Mouse (Mus musculus): ENCODE results near the gene Ugt1a2.
"Not testable (repeated sequence)": the region's sequence is repeated elsewhere in the genome, so short reads cannot be mapped to it uniquely, and the experiment has no call there.

Gene Ugt1a2

GRCm38 (mm10) chr1:88217576-88217975 is 17.2 kb downstream of the Ugt1a2 start:
- in situ Hi-C loops (cut with MboI, MseI) = no loop called here

- in situ Hi-C loops (cut with MboI, MseI) = no loop called here
These were observed 17.6 kb downstream of the Ugt1a2 start for GRCm38 (mm10) chr1:88218051-88218450.

GRCm38 (mm10) chr1:88218591-88218990 is 18.2 kb downstream of the Ugt1a2 start:
- in situ Hi-C loops (cut with MboI, MseI) = no loop called here

DNA sequence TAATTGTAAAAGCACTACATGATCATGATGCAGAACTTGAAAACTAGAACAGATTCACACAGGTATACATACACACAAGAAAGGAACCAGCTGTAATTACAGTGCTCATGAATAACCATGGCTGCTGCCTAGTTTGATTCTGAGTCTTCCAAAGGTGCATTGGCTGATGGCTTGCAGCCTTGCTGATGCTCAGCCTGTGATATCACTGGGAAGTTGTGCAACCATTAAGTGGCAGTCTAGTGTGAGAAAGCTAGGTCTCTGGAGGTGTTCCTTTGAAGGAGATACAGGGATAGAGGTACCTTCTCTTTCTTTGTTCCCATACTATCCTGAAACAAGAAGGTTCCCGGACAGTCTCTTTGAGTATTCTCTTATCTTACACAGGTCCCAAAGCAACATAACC is 18.7 kb downstream of the Ugt1a2 start:
- in situ Hi-C loops (cut with MboI, MseI) = no loop called here

- in situ Hi-C loops (cut with MboI, MseI) = no loop called here
These were observed 19.9 kb downstream of the Ugt1a2 start for GRCm38 (mm10) chr1:88220336-88220735.

DNA sequence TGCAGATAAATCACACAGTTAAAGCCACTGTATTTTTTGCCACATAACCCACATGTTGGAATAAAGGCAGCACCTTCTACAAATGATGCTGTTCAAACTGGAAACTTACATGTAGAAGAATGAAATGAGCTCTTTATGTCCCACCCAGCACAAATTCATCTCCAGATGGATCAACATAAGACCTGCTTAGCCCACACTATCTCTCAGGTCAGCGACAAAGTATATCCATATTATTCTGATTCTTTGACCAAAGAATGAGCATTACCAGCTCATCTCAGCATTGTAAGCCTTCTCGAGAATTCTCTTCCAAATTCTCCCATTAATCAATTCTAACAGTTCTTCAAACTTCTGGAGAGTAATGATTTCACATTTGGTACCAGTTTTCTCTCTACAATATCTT is 21.8 kb downstream of the Ugt1a2 start:
- in situ Hi-C loops (cut with MboI, MseI) = no loop called here

- in situ Hi-C loops (cut with MboI, MseI) = not testable (repeated sequence)
These were observed 22.7 kb downstream of the Ugt1a2 start for GRCm38 (mm10) chr1:88223011-88223515.

- in situ Hi-C loops (cut with MboI, MseI) = no loop called here
These were observed 23.2 kb downstream of the Ugt1a2 start for GRCm38 (mm10) chr1:88223591-88223990.

GRCm38 (mm10) chr1:88224029-88224776 is 23.8 kb downstream of the Ugt1a2 start:
- in situ Hi-C loops (cut with MboI, MseI) = no loop called here

DNA sequence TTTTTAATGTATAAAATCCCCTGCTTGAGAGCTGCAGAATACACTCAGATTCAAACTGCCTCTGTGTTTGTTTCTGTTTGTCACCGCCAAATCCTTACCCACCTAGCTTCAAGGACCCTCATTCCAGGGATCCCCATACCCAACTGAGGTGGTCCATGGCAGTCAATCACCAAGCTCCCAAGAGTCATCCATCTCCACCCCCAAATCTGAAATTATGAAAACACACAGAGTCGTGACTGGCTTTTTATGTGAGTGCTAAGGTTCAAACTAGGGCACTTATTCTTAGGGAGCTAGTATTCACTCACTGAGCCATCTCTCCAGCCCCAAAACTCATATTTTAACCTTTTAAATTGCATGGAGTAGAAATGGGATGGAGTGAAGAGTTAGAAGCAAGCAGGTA is 24.9 kb downstream of the Ugt1a2 start:
- in situ Hi-C loops (cut with MboI, MseI) = not testable (repeated sequence)

DNA sequence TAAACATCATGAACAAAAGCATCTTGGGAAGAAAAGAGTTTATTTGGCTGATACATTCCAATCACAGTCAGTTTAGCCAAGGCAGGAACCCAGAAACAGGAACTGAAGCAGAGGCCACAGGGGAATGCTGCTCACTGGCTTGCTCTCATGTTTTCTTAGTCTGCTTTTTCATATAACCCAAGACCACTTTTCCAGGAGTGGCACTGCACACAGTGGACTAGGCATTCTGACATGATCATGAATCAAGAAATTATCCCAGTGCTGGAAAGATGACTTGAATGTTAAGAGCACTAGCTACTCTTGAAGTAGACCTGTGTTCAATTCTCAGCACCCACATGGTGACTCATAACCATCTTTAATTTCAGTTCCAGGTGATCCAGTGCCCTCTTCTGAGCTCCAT is 25.3 kb downstream of the Ugt1a2 start:
- in situ Hi-C loops (cut with MboI, MseI) = no loop called here

DNA sequence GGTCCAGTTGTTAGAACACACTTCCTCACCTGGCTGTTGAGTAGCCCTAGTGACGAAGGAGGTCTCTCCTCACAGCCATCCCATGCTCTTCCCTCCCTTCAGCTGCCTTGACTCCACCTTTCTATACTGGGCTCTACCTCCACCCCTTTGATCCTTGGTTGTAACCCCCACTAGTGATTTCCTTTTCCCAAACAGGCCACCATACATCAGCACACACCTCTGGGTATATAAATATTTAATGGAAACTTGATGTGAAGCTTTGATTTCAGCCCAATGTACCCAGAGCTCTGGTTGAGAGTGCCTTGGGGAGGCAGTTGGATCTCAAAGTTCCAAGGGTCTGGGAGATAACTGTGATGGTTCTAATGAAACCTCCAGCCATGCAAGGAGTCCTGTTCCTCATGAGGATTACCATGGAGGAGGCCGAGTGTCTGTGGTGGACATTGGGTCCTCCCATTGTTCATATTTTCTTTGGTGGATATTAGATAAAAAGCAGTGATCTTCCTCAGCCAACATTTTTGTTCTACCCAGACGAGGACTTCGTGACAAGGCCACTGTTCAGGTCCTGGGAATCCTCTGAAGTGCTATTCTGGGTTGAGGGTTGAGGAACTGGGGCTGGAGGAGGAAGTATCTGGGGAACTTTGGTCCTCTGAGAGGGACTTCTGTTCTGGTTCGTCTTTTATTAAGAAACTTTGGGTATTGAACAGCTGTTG is 26.4 kb downstream of the Ugt1a2 start, which contains the start of gene Mroh2a:
TSS of gene Mroh2a (plus strand) at position 317 of the 710 bp plus-strand sequence.
- in situ Hi-C loops (cut with MboI, MseI) = no loop called here

GRCm38 (mm10) chr1:88227482-88227881 is 27.1 kb downstream of the Ugt1a2 start:
- in situ Hi-C loops (cut with MboI, MseI) = no loop called here

- in situ Hi-C loops (cut with MboI, MseI) = no loop called here
These were observed 27.7 kb downstream of the Ugt1a2 start for GRCm38 (mm10) chr1:88228121-88228520.

- in situ Hi-C loops (cut with MboI, MseI) = no loop called here
These were observed 29.2 kb downstream of the Ugt1a2 start for GRCm38 (mm10) chr1:88229566-88229965.

DNA sequence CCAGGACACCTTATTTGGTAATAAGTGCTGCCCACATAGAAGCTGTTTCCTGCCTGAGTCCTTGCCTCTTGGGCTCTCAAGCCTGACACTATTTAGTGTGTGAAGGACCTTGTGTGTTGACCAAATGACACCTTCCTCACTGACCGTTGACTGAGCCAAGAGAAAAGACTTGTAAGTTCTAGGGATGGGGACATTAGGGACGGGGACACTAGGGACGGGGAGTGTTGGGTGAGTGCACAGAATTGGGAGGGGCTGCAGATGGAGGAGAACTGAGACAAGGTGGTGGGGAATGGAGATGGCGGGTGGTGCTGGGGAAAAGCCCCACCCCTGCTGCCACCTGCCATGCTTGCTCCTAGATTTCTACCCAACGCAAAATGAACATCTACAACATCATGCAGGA is 29.6 kb downstream of the Ugt1a2 start:
- in situ Hi-C loops (cut with MboI, MseI) = no loop called here

- in situ Hi-C loops (cut with MboI, MseI) = no loop called here
These were observed 30.0 kb downstream of the Ugt1a2 start for GRCm38 (mm10) chr1:88230421-88230820.

DNA sequence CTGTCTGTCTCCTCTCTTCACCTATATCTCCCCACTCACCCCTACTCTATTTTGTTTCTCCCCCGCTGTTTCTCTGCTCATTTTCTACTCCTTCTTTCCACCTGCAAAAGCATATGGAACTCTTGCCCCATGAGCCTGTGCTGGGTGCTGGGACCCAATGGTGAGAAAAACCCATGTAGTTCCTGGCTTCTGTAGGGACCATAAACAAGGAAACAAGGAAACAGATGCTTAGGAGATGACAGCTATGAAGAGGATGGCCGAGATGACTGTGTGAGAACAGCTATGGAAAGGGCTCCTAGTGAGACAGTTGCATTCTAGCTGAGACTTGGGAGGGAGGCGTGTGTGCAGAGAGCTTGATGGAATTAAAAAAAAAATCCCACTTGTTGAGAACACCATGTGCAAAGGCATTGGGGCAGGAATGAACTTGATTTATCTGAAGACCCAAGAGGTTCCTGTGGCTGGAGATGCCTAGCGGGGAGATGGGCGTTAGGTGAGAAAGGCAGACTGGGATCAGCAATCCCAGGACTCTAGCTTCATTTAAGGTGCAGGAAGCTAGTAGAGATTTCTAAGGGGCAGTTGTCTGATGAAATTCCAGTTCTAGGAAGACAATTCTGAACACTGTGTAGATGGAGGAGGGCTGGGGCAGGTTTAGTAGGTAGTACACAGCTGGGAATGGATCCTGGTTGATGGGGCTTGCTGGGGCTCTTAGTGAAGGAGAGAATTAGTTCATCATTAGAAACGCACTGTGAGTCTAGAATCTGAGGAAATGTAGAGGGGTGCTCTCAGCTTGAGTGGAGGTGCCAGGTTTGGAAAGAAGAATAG is 30.8 kb downstream of the Ugt1a2 start:
- in situ Hi-C loops (cut with MboI, MseI) = no loop called here

DNA sequence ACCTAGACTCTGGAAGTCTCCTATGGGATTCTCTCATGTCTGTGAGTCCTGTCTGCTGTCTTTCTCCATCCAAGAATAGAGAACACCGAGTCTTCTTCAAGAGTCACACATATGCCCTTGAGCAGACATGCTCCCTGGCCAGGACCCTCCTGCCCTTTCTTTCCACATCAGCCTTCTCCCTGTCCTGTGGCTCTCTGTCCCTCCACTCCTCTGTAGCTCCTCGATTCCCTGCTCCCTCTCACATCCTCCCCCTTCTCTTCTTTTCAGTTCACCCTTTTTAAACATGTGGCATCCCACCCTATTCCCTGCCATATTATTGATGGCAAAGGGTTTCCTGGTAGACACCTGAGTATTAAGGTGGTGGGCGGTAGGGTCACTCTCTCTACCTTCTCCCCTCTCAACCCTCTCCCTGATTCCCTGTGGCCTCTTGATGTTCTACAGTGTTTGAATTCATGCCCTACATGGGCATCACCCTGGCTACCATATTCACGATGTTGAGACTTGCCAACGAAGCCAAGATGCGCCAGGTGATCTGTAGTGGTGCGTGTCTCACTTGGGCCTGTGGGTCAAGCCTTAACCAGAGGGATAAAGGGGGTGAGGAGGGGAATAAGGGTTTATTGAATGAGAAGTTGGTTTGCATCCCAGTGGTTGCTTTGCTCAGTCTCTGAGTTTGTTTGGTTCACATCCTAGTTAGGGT is 31.6 kb downstream of the Ugt1a2 start:
- in situ Hi-C loops (cut with MboI, MseI) = no loop called here

DNA sequence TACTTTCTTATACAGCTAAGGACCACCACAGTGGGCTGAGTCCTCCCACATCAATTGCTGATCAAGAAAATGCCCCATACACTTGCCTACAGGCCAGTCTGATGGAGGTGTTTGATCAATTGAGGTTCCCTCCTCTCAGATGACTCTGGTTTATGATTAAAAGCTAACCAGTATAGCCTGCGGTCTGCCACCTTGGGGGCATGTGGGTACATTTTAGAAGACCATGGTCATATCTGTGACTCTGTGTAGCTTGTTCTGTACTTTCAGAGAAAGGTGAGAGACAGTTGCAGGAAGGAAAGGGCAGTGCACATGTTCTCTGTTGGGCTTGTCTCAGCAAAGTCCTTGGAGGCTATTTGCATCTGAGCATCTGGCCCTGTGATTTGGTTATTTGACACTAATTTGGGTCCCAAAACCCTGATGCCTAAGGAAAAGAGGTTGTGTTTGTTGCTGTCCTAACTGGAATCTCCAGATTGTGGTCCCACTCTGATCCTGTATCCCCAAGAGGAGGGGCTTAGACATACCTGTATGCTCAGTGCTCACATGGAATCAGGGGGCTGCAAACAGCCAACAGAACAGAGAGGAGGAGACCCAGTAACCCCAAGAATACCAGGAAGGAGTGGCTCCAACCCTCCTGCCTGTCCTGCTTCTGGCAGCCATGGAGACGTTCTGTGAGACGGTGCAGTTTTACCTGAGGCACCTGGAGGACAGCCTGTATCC is 32.4 kb downstream of the Ugt1a2 start:
- in situ Hi-C loops (cut with MboI, MseI) = no loop called here

Data from T-helper 2 cell (primary cell).